Mouse (Mus musculus): ENCODE data around the gene Dtnbp1. TPM values are rescaled to one million over a fixed set of nuclear protein-coding genes. Genes with fewer than 3 reads are reported as not detected.

The Dtnbp1 gene
- polyA plus RNA-seq, 1 experiment = 97.8 TPM

- H3K27me3 ChIP-seq (ENCODE audit: control insufficient read depth, insufficient read depth, insufficient read length) = no peaks in the 10 kb centered on the region
- H3ac ChIP-seq (ENCODE audit: control insufficient read depth, insufficient read length, low read depth) = no peak overlapping the region
- peaks cover 2% of the 10 kb centered on the region for H3K79me3 ChIP-seq (ENCODE audit: low read depth)
- TF ChIP-seq MAX (IDR thresholded peaks at IDR 0.05) (no peak), MYOD1 (IDR thresholded peaks at IDR 0.05; ENCODE audit: control insufficient read depth, insufficient read length, low read depth) (no peak), CEBPB (IDR thresholded peaks at IDR 0.05; ENCODE audit: low read depth) (no peak), CTCF (IDR thresholded peaks at IDR 0.05; ENCODE audit: control insufficient read depth, insufficient read depth, insufficient read length) (no peak), FOSL1 (IDR thresholded peaks at IDR 0.05; ENCODE audit: insufficient read depth, low read length, poor library complexity, severe bottlenecking) (no peak), USF1 (IDR thresholded peaks at IDR 0.05; ENCODE audit: low read depth) (no peak), MYOG (IDR thresholded peaks at IDR 0.05; ENCODE audit: control insufficient read depth, extremely low read depth, insufficient read length) (no peak)
- H3K79me2 ChIP-seq (ENCODE audit: control insufficient read depth, insufficient read depth) = no peaks in the 10 kb centered on the region
- H3K4me3 ChIP-seq (ENCODE audit: insufficient read depth, poor library complexity, severe bottlenecking) = no peak overlapping the region
- peaks cover 6% of the 10 kb centered on the region for H3K36me3 ChIP-seq (ENCODE audit: control insufficient read depth, insufficient read depth)
Observed at GRCm38 (mm10) chr13:44881001-44881400, 120.9 kb downstream of the Dtnbp1 start.

GRCm38 (mm10) chr13:44876799-44877198, 125.1 kb downstream of the Dtnbp1 start:
- no peak for TF ChIP-seq MYOG (IDR thresholded peaks at IDR 0.05; ENCODE audit: control insufficient read depth, extremely low read depth, insufficient read length)
- no peak for TF ChIP-seq MYOD1 (IDR thresholded peaks at IDR 0.05; ENCODE audit: control insufficient read depth, insufficient read length, low read depth)
- no peak for TF ChIP-seq MAX (IDR thresholded peaks at IDR 0.05)
- no peak for TF ChIP-seq USF1 (IDR thresholded peaks at IDR 0.05; ENCODE audit: low read depth)
- no peak for TF ChIP-seq FOSL1 (IDR thresholded peaks at IDR 0.05; ENCODE audit: insufficient read depth, low read length, poor library complexity, severe bottlenecking)
- no peak for TF ChIP-seq CTCF (IDR thresholded peaks at IDR 0.05; ENCODE audit: control insufficient read depth, insufficient read depth, insufficient read length)
- no peak for TF ChIP-seq CEBPB (IDR thresholded peaks at IDR 0.05; ENCODE audit: low read depth)
- no peaks in the 10 kb centered on the region for H3K27me3 ChIP-seq (ENCODE audit: control insufficient read depth, insufficient read depth, insufficient read length)
- no peaks in the 10 kb centered on the region for H3K79me2 ChIP-seq (ENCODE audit: control insufficient read depth, insufficient read depth)
- H3K79me3 ChIP-seq (ENCODE audit: low read depth) = no peaks in the 10 kb centered on the region
- no peak overlapping the region for H3K4me3 ChIP-seq (ENCODE audit: insufficient read depth, poor library complexity, severe bottlenecking)
- no peak overlapping the region for H3ac ChIP-seq (ENCODE audit: control insufficient read depth, insufficient read length, low read depth)
- H3K36me3 ChIP-seq (ENCODE audit: control insufficient read depth, insufficient read depth) = no peaks in the 10 kb centered on the region

Other genes starting within 250 kb of the Dtnbp1 start
- 0.02 TPM for gene Gm9817, start 76.5 kb upstream of the Dtnbp1 start, polyA plus RNA-seq (2012; fragmentation: generic; extraction: Trizol)

All from C2C12 (cell line).